Mouse (Mus musculus): ENCODE data around the gene Fxyd1.
A peak's percentile ranks its signal among the peaks of the same experiment; 100 is the strongest.

Fxyd1 gene

GRCm38 (mm10) chr7:31077885-31078445 lies 21.0 kb upstream of the Fxyd1 start:
- no peak for DNase-seq (ENCODE audit: low spot score in 2 of 2)

GRCm38 (mm10) chr7:31077470-31077869 lies 20.5 kb upstream of the Fxyd1 start:
- DNase-seq (ENCODE audit: low spot score in 2 of 2), result no peak

DNA sequence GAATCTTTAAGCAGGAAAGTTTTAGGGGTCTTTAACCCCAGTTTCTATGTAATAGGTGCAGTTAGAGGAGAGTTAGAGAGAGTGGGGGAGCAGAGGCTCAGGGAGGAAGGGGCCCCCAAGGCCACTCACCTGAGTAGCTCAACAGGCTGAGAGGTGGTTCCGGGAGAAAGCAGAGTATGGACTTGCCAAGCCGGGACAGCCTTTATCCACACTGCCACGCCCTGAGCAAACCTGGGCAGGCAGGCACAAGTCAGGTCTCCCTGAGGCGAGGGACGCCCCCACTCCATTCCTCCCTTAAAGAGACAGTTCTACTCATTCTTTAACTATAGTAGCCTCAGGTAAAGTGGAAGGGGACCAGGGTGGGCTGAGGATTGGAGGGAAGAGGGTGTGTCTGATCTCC lies 19.5 kb upstream of the Fxyd1 start, which contains the start of gene Fxyd3:
Gene Fxyd3, minus strand, starts transcription at position 213 of the 400 bp plus-strand sequence.
- DNase-seq (ENCODE audit: low spot score in 2 of 2), result no peak

DNA sequence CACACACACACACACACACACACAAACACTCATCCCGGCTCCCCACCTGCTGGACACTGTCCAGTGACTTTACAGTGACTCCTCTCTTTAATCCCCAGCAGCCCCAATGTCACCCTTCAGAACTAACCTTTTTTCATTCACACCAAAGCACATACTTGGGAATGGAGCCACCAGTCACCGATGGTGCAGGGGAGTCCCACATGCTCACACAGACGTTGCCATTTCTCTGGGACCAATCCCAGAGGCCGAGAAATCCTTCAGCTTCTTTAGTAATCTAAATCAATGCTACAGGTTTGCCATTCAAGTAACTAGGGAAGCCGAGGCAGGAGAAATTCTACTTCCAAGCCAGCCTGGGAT lies 17.7 kb upstream of the Fxyd1 start:
- DNase-seq (ENCODE audit: low spot score in 2 of 2), result no peak

DNA sequence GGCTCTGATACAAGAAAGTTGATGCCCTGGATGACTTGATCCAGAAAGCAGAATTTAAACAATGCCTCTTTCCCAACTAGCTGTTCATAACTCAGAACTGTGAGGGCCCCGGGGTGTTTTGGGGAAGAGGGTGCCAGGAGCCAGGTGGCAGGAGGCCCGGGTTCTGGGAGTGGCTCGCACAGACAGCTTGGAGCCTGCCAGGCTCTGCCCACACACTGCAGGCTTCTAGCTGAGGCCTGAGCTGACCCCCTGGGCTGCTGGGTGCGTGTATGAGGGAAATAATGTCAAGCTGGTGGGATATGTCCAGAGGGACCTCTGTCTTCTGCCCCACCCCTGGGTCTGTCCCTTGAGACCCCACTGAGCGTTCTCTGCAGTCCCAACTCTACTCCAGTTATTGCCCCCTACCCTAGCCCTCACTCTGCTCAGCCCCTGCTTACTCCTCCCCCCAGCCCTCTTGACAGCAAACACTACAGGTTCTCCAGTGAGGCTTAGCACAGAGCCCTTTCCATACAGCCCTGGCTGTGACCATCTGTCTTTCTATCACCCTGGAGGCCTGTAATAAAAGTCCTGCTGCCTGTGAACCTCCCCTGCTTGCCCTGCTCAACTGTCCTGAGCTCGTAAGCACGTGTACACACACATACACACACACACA lies 17.2 kb upstream of the Fxyd1 start:
- DNase-seq (ENCODE audit: low spot score in 2 of 2), result no peak

GRCm38 (mm10) chr7:31073546-31073945 lies 16.5 kb upstream of the Fxyd1 start:
- DNase-seq (ENCODE audit: low spot score in 2 of 2), result no peak

DNA sequence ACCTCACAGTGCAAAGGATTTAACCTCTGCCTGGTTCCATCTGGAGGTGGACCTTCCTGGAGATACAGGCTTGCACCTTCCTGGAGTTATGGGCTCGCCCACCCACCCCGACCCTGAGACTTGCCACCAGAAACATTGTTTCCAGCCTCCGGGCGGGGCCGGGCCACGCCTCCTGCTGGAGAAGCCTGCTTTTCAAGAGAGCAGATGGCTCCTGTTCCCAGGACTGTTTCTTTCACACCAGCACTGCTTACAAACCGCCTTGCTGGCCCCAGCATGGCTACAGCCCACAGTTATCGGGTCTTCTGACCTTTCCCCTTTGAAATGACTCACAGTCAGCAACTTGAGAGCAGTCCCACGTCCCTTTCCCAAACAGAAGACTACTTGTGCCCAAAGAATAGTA lies 15.3 kb upstream of the Fxyd1 start:
- DNase-seq (ENCODE audit: low spot score in 2 of 2), result no peak

- DNase-seq (ENCODE audit: low spot score in 2 of 2), result no peak
Measured at GRCm38 (mm10) chr7:31070324-31070723, 13.3 kb upstream of the Fxyd1 start.

- DNase-seq (ENCODE audit: low spot score in 2 of 2), result no peak
Measured at GRCm38 (mm10) chr7:31069491-31069890, 12.5 kb upstream of the Fxyd1 start.

DNA sequence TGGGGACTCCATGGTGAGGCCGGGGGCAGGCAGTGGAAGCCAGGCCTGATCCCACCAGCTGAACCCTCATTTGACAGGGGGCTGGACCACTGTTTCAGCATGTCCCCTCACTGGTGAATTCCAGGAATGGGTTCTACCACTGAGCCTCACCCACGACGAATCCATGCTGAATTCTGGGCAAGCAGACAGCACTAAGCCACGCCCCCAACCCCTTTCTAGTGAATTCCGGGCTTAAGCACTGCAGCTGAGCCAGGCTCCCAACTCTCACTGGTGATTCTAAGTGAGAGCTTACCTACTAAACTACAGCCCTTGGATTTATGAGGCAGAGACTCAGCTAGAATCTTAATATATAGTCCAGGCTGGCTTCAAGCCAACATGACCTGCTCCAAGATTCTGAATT lies 10.8 kb upstream of the Fxyd1 start:
- no peak for DNase-seq (ENCODE audit: low spot score in 2 of 2)

DNA sequence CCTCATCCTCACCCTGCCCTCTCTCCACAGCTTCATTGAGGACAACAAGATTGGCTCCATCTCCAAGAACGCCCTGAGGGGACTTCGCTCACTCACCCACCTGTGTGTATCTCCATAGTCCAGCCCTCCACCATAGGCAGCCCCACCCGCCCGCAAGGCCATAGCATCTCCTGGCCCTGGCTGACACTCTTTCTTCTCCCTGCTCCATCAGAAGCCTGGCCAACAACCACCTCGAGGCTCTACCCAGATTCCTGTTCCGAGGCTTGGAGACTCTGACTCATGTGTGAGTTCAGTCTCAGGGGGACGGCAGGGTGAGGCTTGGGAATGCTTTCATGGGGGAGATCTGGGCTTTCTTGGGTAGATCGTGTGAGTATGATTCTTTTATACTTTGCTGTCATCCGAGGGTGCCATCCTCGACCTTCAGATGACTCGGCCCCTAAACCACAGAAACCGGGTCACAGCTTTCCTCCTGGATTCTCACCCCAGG lies 6.1 kb upstream of the Fxyd1 start:
- no peak for DNase-seq (ENCODE audit: low spot score in 2 of 2)

DNA sequence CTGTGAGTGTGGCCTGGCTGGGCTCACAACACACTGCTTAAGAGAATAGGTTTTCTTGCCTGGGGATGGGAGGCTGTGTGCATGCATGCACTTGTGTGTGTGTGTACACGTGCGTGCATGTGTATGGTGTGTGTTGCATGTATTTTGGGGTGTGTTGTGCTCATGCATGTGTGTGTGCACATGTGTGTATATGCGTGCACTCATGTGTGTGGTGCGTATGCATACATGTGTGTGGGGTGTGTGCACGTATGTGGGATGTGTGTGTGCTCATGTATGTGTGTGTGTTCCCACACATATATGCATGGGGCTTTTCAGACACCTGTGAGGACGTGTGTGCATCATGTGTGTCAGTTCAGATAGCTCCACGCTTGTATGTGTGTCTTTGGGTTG lies 3.6 kb upstream of the Fxyd1 start:
- DNase-seq (ENCODE audit: low spot score in 2 of 2), result no peak

GRCm38 (mm10) chr7:31059919-31060620 lies 3.1 kb upstream of the Fxyd1 start:
- DNase-seq (ENCODE audit: low spot score in 2 of 2), result no peak

DNA sequence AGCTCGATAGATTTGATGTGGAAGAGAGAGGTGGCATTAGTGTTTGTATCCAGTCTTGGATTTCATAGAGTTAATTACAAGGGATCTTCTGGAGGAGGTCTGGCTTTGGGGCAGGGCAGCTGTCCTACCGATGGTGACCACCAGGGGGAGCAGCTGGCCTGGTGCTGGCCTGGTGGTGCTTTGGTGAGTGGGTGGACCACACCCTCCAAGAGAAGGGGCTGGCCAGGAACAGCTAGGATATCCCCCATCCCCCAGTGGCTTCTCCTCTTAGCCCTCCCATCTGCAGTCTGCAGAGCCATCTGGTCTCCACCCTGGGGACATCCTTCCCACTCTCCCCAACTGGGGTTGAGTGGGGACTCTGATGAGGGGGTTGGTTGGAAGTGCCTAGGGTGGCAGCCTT lies 2.1 kb upstream of the Fxyd1 start, which contains the start of gene Lgi4:
Gene Lgi4, plus strand, starts transcription at position 235 of the 400 bp plus-strand sequence.
- peak; percentile 40 to 71 for DNase-seq (ENCODE audit: low spot score in 2 of 2)

- DNase-seq (ENCODE audit: low spot score in 2 of 2), result no peak
Measured at GRCm38 (mm10) chr7:31058211-31058610, 1.2 kb upstream of the Fxyd1 start.

DNA sequence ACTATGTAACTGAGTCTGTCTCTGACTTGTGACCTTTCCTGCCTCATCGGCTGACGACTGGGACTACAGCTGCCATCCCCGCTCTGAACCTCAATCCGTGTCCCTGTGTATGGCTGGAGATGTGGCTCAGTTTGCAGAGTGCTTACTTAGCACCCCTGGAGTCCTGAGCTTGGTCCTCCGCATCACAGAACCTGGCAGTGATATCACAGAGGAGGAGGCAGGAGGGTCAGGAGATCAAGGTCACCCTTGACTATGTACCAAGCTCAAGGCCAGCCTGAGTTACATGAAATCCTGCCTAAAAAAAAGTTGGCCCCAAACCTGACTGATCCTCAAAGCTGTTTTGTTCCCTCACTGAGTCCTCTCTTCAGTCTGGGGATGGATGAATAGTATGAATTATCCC lies 731 bp upstream of the Fxyd1 start:
- DNase-seq (ENCODE audit: low spot score in 2 of 2), result no peak

- no peak for DNase-seq (ENCODE audit: low spot score in 2 of 2)
Measured at GRCm38 (mm10) chr7:31056448-31056847, 551 bp downstream of the Fxyd1 start.

- DNase-seq (ENCODE audit: low spot score in 2 of 2), result no peak
Measured at GRCm38 (mm10) chr7:31055883-31056282, 1.1 kb downstream of the Fxyd1 start.

DNA sequence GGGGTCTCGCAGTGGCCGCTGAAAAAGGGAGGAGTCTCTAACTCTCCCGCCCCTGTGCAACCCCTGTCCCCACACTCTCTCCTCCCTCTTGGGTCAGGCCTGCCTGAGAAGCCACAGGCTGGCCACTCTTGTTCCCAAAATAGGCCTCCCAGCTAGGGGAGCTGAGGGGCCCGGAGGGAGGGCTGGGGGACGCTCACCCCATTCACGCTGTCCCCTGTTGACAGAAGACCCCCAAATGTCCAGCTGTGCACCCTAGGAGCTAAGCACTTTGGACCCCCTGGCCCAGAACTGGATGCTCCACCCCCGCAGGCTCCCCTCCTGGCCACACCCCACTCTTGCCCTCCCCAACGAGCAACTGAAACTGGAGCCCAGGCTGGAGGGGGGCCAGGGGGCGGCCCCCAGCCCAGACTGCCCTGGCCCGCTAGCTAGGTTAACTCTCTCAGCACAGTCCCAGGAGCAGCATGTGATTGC lies 1.6 kb downstream of the Fxyd1 start:
- no peak for DNase-seq (ENCODE audit: low spot score in 2 of 2)

GRCm38 (mm10) chr7:31054661-31055320 lies 2.2 kb downstream of the Fxyd1 start:
- no peak for DNase-seq (ENCODE audit: low spot score in 2 of 2)

DNA sequence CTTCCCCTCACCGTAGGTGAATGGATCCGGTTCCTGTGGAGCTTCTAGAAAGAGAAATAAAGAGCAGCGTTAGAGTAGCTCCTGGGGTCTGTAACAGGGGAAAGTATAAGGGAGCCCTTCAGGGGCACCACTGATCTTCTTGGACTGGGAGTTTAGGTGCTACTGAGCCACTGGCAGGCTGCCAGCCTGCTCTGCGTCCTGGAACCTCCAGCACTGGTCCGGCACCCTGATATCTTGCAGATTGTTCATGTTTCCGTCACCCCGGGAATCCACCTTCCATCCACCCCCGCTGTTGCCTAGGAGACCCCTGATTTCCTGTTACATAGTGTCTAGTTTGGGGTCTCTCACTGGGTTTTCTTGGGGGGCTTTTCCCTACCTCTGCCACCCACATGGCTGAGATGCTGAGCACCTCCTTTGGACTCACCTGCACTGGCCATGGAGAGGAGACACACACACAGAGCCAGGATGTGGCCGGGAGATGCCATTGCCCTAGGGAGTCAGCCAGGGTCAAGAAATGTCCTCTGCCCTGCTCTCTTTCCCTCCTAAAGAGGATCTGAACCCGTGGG lies 3.0 kb downstream of the Fxyd1 start:
- DNase-seq (ENCODE audit: low spot score in 2 of 2), result no peak

All from spleen, postnatal 14 days (tissue).